Mouse (Mus musculus): Measurements from ENCODE around the gene Adck1. TPM values are rescaled to one million over a fixed set of nuclear protein-coding genes. Genes with fewer than 3 reads are reported as not detected.
A peak's percentile ranks its signal among the peaks of the same experiment; 100 is the strongest.

The Adck1 gene
- total and polyA plus RNA-seq, 2 experiments, result 13.5 to 24.4 TPM

DNA sequence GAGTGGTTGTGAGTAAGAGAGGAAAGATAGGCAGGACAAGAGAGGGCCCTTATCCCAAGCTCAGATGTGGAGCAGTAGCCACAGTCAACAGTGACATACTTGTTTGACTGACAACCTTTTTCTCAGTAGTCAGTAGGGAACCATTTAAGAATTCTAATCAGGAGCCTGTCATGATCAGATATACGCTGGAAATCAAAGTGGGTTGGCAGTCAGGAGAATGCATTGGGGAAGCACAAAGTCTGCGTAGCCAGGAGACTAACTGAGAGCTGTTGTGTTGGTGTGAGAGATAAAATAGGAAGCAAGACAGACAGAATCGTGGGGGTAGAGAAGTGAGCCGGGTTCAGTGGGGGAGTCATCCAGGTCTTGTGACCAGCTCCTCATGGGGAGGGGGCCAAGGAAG is 71.9 kb downstream of the Adck1 start:
- 93% methylated on average over 4 of the region's 4 CpGs for WGBS
- Histone ChIP-seq H3K79me2 (ENCODE audit: control insufficient read depth, insufficient read depth, low read length) (no peaks in the 10 kb centered on the region), H3K9ac (ENCODE audit: low read depth, low read length) (no peak overlapping the region), H3K4me3 (ENCODE audit: insufficient read depth, low read depth, low read length) (no peak overlapping the region), H3K36me3 (ENCODE audit: control insufficient read depth, insufficient read depth, low read length) (no peaks in the 10 kb centered on the region; the same call in 1 of the 2 replicates), H3K27me3 (ENCODE audit: control insufficient read depth, insufficient read depth, low read length) (no peaks in the 10 kb centered on the region), H3K4me1 (ENCODE audit: control insufficient read depth, insufficient read depth, low read length) (no peaks in the 10 kb centered on the region), H3K27ac (replicated peaks; ENCODE audit: insufficient read depth, low read depth, low read length) (no peak overlapping the region)
- no peak for DNase-seq (ENCODE audit: extremely low read depth, low read depth, low spot score)
- TF ChIP-seq CTCF (IDR thresholded peaks at IDR 0.05; ENCODE audit: low read depth, low read length), result no peak
- TF ChIP-seq POLR2A (IDR thresholded peaks at IDR 0.05; ENCODE audit: extremely low read depth, insufficient read depth, low read length), result no peak

DNA sequence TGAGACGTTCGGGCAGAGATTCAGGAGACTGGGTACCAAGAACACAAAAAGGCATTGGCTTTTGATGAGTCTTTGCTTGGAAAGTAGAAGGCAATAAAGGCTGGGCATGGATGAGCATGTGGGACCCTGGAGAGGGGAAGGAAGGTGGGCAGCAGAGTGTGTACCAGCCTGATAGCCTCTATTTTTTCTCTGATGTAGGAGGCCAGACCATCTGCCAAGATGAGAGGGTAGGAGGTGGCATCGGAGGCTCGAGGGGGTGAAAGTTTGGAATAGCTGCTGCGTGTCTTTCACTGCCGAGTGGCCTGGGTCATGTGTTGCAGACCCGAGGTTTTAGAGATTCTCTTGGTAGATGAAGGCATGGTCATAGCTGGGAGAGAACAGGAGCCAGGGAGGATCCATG is 72.8 kb downstream of the Adck1 start:
- no peak for TF ChIP-seq POLR2A (IDR thresholded peaks at IDR 0.05; ENCODE audit: extremely low read depth, insufficient read depth, low read length)
- no peak for TF ChIP-seq CTCF (IDR thresholded peaks at IDR 0.05; ENCODE audit: low read depth, low read length)
- Histone ChIP-seq H3K36me3 (ENCODE audit: control insufficient read depth, insufficient read depth, low read length) (no peaks in the 10 kb centered on the region; the same call in 1 of the 2 replicates), H3K9ac (ENCODE audit: low read depth, low read length) (no peak overlapping the region), H3K4me3 (ENCODE audit: insufficient read depth, low read depth, low read length) (no peak overlapping the region), H3K27me3 (ENCODE audit: control insufficient read depth, insufficient read depth, low read length) (no peaks in the 10 kb centered on the region), H3K4me1 (ENCODE audit: control insufficient read depth, insufficient read depth, low read length) (no peaks in the 10 kb centered on the region), H3K27ac (replicated peaks; ENCODE audit: insufficient read depth, low read depth, low read length) (no peak overlapping the region), H3K79me2 (ENCODE audit: control insufficient read depth, insufficient read depth, low read length) (no peaks in the 10 kb centered on the region)
- no peak for DNase-seq (ENCODE audit: extremely low read depth, low read depth, low spot score)
- WGBS, result 99% methylated on average over 7 of the region's 7 CpGs

DNA sequence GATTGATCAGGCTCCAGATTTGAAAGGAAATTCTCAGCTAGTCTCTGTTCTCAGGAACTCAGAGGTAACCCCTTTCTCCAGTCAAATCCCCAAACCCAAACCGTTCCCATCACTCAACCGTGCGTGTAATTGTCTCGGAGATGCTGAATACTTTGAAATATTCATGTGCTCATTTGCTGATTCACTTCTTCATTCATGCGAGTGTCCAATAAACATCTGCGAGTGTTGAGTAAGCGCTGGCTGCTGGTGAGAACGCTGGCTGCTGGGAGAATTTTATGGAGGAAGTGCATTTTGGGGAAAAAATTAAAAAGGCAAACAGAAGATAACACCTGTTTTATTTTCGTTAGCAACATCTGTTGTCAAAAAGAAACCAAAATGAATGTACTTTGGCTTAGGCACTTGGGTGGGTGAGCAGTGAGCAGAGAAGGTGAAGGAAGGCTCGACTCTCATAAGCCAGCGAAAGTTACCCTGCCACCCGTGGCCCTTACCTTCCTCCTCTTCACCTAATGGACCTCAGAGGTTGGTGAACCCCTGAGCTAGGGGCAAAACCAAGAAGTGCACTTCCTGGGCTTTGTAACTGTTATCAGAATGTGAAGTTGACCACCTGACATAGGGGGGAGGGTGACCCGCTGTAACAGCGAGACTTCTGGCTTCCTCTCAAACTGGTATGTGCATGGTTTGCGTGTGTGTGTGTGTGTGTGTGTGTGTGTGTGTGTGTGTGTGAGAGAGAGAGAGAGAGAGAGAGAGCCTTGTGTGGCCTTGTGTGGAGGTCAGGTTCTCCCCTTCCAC is 76.8 kb downstream of the Adck1 start:
- no peak overlapping the region for H3K4me3 ChIP-seq (ENCODE audit: insufficient read depth, low read depth, low read length)
- peaks cover 2% of the 10 kb centered on the region; the same call in 1 of the 2 replicates for H3K4me1 ChIP-seq (ENCODE audit: control insufficient read depth, insufficient read depth, low read length)
- 84% methylated on average over 15 of the region's 15 CpGs for WGBS
- no peak overlapping the region for H3K27ac ChIP-seq (replicated peaks; ENCODE audit: insufficient read depth, low read depth, low read length)
- H3K36me3 ChIP-seq (ENCODE audit: control insufficient read depth, insufficient read depth, low read length), result no peaks in the 10 kb centered on the region; the same call in 1 of the 2 replicates
- H3K9ac ChIP-seq (ENCODE audit: low read depth, low read length), result no peak overlapping the region
- TF ChIP-seq CTCF (IDR thresholded peaks at IDR 0.05; ENCODE audit: low read depth, low read length) (no peak), POLR2A (IDR thresholded peaks at IDR 0.05; ENCODE audit: extremely low read depth, insufficient read depth, low read length) (no peak)
- no peaks in the 10 kb centered on the region for H3K27me3 ChIP-seq (ENCODE audit: control insufficient read depth, insufficient read depth, low read length)
- no peak for DNase-seq (ENCODE audit: extremely low read depth, low read depth, low spot score)
- no peaks in the 10 kb centered on the region for H3K79me2 ChIP-seq (ENCODE audit: control insufficient read depth, insufficient read depth, low read length)

DNA sequence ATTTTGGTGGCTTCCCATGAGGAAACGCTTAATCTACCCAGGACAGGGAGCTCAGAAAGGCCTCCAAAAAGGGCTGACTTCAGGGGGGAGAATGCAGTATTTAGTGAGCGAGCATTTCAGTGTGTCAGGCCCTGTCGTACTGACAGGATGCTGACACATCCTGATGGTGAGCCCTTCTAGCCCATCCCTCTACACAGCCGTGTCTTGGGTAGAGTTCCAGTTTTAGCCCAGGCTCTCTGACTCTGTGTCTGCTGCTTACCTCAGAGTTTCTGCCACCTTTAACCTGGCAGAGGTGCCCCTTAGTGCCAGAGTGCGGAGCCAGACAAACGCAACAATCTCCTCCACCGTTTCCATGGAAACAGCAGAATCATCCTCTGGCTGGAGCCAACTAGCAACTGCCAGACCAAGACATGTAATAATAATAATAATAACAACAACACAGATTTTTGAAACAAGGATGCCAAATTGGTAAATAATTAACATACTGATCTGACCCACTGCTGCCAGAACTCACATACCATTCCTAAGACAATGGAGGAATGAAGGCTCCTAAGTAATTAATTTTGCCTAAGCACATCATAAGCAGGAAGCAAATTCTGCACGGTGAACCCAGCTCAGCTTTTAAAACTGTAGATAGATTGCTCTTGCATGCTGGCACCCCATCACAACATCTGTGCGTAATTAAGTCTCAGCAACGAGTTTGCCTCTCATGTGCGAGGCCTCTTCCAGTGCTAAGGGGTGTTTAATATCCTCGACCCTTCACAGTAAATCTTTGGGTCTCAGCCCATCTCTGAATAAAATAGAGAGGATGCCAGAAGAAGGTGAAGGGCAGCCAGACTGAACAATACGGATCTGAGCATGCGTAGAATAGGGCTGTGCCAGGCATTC is 81.8 kb downstream of the Adck1 start:
- Histone ChIP-seq H3K4me3 (ENCODE audit: insufficient read depth, low read depth, low read length) (no peak overlapping the region), H3K27me3 (ENCODE audit: control insufficient read depth, insufficient read depth, low read length) (no peaks in the 10 kb centered on the region), H3K4me1 (ENCODE audit: control insufficient read depth, insufficient read depth, low read length) (peaks cover 6% of the 10 kb centered on the region), H3K27ac (replicated peaks; ENCODE audit: insufficient read depth, low read depth, low read length) (no peak overlapping the region), H3K79me2 (ENCODE audit: control insufficient read depth, insufficient read depth, low read length) (no peaks in the 10 kb centered on the region), H3K36me3 (ENCODE audit: control insufficient read depth, insufficient read depth, low read length) (no peaks in the 10 kb centered on the region; the same call in 1 of the 2 replicates), H3K9ac (ENCODE audit: low read depth, low read length) (no peak overlapping the region)
- 73% methylated on average over 14 of the region's 14 CpGs for WGBS
- TF ChIP-seq CTCF (IDR thresholded peaks at IDR 0.05; ENCODE audit: low read depth, low read length), result no peak
- no peak for TF ChIP-seq POLR2A (IDR thresholded peaks at IDR 0.05; ENCODE audit: extremely low read depth, insufficient read depth, low read length)
- peak; percentile 59 for DNase-seq (ENCODE audit: extremely low read depth, low read depth, low spot score)

DNA sequence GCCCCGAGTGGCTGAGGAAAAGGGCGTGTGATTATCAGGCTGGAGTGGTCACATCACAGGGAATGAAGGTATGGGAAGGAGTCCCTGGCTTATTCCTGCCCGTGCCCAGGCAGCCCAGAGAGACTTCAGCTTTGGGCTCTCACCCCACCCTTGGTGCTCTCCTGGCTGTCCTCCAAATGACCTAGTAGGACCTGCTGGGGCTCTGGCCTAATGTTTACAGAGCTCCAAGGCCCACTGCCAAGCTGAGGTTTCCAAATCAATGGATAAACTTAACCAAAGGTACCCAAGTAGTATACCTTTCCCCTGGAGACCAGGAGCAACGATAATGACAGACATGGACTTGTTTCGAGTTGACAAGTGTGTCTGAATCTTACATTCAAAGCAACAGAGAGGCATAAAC is 83.7 kb downstream of the Adck1 start:
- Histone ChIP-seq H3K27ac (replicated peaks; ENCODE audit: insufficient read depth, low read depth, low read length) (no peak overlapping the region), H3K9ac (ENCODE audit: low read depth, low read length) (no peak overlapping the region), H3K4me3 (ENCODE audit: insufficient read depth, low read depth, low read length) (no peak overlapping the region), H3K79me2 (ENCODE audit: control insufficient read depth, insufficient read depth, low read length) (no peaks in the 10 kb centered on the region), H3K36me3 (ENCODE audit: control insufficient read depth, insufficient read depth, low read length) (peaks cover 6% of the 10 kb centered on the region; the same call in 1 of the 2 replicates), H3K4me1 (ENCODE audit: control insufficient read depth, insufficient read depth, low read length) (peaks cover 6% of the 10 kb centered on the region), H3K27me3 (ENCODE audit: control insufficient read depth, insufficient read depth, low read length) (no peaks in the 10 kb centered on the region)
- peak; percentile 97 for DNase-seq (ENCODE audit: extremely low read depth, low read depth, low spot score)
- WGBS, result 29% methylated on average over 5 of the region's 5 CpGs
- TF ChIP-seq POLR2A (IDR thresholded peaks at IDR 0.05; ENCODE audit: extremely low read depth, insufficient read depth, low read length), result no peak
- no peak for TF ChIP-seq CTCF (IDR thresholded peaks at IDR 0.05; ENCODE audit: low read depth, low read length)

Data from liver, adult 2 months (tissue).